Mouse (Mus musculus) induced T-regulatory cell, adult 2 months (primary cell): ENCODE results near the gene Ces2e.
"Not testable (repeated sequence)": the region's sequence is repeated elsewhere in the genome, so short reads cannot be mapped to it uniquely, and the experiment has no call there.

ENCODE experiments used
- DNase-seq: peaks from one replicate; pipeline ENCODE4 v3.0.0-alpha.2; 2012; ENCODE audit warnings: low read depth

Gene Ces2e

DNA sequence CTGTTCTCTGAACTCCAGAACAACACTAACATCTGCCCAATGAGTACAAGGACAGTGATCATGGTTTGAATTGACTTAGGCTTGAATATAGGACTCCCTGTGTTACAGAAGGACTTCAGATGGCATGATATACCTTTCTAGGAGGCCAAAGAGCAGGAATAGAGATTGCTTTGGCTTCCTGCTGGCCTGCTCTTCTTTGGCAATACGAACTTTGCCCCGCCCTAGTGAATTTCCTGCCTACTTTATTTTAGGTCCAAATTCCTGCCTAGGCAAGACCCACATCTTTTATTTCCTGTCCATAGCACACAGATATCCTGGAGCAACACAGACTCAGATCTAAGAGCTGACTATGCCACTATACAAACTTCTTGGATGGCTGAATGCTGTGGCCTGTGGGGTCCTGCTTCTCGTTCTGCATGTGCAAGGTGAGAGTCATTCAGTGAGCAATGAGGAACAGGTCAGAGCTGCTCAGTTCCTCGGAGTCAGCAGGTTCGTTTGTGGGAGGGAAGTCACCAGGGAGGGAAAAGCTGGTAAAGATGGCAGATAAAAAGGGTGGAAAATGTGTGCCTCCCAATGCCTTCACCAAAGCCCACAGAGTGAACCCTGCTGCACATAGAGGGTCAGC lies at the start of gene Ces2e:
Ces2e (plus strand) TSS at position 289 of the 625 bp plus-strand sequence.
- no peak for DNase-seq

DNA sequence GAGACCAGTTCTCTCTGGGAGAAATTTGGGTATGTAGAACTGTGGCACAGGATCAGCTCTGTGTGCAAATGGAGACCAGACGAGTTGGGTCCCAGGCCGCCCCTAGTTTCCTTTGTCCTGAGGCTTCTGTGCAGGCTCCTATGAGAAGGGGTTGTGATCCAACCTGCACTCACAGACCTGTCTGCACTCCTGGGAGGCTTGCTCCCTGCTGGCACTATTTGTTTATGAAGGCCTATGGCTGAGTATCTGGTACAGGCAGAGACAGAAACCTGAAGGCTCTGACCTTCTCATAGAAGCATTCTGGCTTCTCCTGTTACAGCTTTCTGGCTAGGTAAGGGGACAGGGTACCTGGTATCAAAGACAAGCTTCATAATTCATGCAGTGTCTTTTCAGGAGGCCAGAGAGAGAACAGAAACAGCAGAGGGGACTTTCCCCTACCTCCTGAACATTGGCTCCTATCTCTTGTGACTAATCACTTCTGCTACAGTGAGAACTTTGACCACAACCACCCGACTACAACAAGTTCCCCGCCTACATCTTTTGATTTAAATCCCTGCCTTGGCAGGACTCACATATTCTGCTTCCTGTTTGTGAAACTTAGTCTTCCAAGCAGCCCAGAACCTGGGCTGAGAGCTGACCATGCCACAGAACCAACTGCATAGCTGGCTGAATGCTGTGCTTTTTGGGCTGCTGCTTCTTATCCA lies 39.7 kb upstream of the Ces2e start:
- not testable (repeated sequence) for DNase-seq

DNA sequence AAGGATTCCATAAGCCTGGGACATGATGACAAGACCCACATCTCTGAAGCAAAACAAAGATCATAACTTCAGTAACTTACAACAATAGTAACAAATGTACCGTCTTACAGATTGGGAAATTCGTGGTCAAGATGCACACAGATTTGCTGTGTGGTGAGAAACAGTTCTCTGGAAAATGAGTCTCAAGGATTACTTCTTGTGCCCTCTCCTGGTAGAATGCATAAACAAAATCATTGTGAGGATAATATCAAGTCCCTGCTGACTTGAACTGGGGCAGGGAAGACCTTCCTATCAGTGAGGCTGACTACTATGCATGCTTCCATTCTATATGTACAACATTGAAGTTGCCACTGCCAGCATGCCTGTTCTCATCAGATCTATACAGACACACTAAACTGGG lies 24.3 kb upstream of the Ces2e start:
- DNase-seq, result peak; percentile 40

DNA sequence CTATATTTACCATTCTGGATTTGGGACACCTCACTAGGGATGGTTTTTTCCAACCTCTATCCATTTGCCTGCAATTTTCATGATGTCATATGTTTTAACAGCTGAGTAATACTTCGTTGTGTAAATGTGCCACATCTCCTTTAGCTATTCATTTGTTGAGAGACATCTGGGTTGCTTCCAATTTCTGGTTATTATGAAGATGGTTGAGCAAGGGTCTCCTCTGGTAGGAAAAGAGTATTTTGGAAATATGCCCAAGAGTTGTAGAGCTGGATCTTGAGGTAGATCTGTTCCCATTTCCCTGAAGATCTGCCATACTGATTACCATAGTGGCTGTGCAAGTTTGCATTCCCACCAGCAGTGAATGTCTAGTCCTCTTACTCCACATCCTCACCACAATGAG lies 18.9 kb upstream of the Ces2e start:
- no peak for DNase-seq

DNA sequence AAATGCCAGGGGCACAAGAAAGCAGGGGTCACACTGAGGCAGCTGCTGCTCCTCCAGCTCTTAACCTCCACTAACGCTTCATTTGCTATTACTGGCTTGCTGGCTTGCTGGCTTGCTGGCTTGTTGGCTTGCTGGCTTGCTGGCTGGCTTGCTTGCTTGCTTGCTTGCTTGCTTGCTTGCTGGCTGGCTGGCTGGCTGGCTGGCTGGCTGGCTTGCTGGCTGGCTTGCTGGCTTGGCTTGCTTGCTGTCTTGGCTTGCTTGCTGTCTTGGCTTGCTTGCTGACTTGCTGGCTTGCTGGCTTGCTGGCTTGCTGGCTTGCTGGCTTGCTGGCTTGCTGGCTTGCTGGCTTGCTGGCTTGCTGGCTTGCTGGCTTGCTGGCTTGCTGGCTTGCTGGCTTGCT lies 17.0 kb upstream of the Ces2e start:
- not testable (repeated sequence) for DNase-seq

DNA sequence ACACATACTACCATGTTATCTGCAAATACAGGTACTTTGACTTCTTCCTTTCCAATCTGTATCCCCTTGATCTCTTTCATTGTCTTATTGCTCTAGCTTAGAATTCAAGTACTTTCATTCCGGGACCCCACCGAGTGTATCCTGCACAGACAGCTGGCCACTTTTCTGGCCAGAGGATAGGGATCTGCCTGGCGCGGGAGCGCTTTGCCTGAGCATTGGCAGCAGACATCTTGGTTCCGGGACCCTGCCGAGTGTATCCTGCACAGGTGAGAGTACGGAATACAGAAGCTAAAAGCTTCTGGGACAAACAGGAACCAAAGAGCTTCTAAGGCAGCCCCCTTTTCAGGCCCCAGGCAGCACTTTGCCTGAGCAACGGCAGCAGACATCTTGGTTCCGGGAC lies 16.4 kb upstream of the Ces2e start:
- DNase-seq, result not testable (repeated sequence)

DNA sequence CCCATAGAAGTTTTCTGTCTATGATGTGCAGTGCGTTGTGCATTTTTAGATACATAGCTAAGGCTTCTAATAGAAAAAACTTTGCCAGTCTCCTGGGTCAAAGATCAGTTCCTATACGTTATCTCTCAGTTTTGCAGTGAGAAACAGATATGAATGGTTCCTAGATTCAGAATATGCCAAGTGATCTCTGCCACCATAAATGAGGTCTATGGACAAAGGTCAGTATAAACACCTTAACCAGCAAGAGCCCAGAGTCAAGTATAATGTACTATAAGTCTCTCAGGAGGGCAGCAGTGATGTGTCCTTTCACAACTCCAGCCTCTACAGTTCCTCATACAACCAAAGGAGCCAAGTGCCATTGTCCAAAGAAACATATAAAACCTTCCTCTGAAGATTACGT lies 1.2 kb downstream of the Ces2e start:
- no peak for DNase-seq

DNA sequence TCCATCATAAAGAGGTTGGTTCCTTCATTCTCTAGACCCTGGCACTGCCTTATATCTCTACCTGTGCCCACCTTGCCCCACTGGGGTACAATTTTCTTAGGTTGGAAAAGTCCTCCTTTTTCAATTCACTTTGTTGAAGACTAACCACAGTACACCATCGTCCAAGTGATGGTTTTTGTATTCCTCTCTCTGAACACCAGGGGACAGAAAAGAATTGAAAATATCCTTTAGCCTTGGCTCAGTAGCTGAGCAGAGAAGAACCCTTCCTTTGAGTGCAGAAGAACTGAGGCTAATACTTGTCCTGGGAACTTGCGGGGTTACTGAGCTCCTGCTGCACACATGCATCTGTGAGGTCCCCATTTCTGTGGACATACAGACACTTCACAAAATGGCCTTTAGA lies 18.6 kb downstream of the Ces2e start:
- DNase-seq, result no peak

DNA sequence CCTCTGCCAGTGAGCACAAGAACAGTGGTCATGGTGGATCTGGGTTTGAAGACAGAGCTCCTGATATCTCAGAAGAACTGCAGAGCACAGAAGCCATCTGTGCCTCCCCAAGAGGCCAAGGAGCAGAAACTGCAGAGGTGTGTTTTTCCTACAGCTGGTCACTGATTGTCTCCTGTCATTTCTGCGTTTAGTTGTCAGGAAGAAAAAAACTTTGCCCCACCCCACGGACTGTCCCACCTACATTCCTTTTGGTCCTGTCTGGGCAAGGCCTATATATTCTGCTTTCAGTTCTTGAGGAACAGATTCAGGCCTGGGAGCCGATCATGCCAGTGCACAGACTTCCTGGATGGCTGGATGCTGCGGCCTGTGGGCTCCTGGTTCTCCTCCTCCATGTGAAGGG lies 21.0 kb downstream of the Ces2e start, which contains the start of gene Ces2f:
Ces2f (plus strand) TSS at position 301 of the 400 bp plus-strand sequence.
- DNase-seq, result no peak

DNA sequence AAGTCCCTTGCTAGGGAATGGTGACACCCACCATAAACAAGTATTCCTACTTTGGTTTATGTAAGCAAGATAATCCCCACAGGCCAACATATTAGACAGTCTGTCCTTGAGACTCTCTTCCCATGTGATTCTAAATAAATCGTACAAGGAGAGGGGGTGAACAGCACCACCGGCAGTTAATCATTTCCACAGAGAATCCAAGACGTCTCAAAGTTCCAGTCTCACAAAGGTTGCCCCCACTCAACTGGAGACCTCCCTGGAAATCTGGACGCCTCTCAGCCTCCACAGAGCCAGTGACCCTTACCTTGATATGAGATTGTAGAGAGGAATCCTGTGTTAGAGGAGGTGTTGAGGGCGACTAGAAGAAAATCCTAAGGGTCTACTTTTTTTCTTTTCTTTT lies 23.0 kb downstream of the Ces2e start:
- no peak for DNase-seq

DNA sequence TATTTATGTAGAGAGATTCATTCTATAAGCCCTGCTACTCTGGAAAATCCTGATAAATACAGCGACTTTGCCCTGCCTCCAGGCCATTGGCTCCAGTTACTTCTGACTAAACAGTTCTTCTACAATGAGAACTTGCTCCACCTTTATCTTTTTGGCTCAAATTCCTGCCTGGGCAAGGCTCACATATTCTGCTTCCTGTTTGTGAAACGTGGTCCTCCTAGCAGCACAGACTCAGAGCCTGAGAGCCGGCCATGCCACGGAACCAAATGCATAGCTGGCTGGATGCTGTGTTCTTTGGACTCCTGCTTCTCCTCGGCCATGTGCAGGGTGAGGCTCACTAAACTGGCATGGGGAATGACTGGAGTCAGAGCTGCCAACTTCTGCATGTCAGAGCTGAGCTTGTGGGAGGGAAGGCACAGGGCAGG lies 35.5 kb downstream of the Ces2e start, which contains the start of gene Ces2g:
Ces2g (plus strand) TSS at position 182 of the 425 bp plus-strand sequence.
- DNase-seq, result no peak

DNA sequence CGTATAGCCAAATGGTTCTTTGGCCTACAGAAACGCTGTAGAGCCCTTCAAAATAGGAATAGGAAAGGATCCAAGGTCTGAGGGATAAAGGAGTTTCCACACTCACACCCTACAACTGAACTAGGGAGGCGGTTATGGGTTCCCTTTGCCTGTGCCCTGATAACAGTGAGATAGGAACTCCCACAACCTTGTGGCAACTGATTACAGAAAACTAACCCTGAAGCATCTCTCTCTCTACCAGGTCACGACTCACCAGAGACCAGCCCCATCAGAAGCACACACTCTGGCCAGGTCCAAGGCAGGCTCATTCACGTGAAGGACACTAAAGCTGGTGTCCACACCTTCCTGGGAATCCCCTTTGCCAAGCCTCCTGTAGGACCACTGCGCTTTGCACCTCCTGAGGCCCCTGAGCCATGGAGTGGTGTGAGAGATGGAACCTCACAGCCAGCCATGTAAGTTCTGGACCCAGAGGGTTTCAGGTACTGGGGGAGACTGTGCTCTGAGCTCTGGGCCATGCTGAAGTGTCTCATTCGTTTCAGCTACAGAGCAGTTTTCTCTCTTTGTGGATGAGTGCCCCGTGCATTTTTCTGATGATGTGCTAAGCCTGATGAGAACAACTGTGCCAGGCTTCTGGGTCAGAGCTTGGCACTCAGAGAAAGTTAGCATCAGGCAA lies 36.3 kb downstream of the Ces2e start:
- no peak for DNase-seq

DNA sequence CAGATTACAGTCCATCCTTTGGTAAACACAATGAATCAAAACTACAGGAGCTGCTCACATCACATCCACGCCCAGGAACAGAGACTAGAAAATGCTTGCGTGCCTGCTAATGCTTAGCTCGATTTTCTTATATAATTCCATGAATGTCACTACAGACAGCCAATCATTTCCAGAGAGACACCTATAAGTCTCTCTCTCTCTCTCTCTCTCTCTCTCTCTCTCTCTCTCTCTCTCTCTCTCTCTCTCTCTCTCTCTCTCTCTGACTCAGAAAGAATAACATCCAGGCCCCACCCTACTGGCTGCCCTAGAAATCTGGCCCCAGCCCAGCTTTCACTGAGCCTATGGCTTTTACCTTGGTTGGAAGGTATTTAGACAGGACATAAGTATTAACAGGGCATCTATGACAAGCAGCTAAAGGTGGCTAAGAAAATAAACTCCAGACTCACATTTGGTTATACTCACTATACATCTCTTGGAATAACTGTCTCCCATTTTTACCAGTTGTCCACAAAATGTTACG lies 37.4 kb downstream of the Ces2e start:
- no peak for DNase-seq

DNA sequence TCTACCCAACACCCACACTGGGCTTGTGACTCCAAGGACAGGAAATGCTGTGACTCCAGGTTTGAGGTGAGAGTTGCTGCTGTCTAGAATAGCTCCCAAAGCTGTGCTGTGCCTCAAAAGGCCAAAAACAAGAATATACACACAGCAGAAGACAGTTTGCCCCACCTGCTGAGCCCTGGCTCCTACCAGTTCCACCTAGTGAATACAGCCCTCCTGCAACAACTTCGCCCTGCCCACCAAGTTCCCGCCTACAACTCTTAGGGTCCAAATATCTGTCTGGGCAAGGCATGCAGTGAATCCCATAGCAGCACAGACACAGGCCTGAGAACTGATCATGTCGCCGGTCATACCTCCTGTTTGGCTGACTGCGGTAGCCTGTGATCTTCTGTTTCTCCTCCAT lies 58.1 kb downstream of the Ces2e start:
- DNase-seq, result no peak
